Mouse (Mus musculus) testis, postnatal 14 days (tissue): ENCODE results near the gene Il18rap.
"Not testable (repeated sequence)": the region's sequence is repeated elsewhere in the genome, so short reads cannot be mapped to it uniquely, and the experiment has no call there.

Experiments
- DNase-seq: peaks from one replicate; pipeline ENCODE4 v3.0.0; 2021; ENCODE audit warnings: low spot score

The Il18rap gene

DNA sequence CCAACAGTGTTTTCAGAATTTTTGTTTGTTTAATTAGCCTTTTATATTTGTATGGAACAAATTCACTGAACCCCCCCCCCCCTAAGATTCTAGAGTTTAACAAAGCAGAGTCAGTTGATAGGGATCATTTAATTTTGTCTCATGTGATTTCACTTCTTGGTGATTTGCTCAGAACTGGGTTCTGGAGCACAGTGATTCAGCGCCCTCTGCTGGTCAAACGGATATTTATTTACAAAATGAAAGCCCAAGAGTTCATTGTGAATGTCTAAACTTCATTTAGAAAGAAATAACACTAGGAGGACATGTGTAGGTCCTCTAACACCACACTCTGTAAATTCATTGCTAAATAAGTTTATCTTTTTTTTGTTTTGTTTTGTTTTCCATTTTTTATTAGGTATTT lies 29.5 kb downstream of the Il18rap start:
- peak; percentile 11 for DNase-seq

DNA sequence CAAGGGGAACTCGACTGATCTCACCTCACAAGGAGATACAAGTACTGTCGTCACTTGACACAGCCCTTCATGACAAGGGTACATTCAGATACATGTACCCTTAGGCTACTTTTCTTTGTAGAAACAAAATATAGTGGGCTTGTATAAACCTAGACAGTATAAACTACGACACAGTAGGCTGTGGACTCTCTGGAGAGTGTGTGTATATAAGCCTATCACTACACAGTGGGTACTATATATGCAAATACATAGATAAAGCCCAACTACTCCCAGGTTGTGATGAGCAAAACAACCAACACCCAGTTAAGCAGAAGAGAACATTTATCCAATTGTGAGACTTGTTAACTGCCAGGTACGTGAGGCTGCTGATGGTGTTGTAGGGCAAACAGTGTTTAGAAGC lies 31.5 kb downstream of the Il18rap start:
- no peak for DNase-seq

DNA sequence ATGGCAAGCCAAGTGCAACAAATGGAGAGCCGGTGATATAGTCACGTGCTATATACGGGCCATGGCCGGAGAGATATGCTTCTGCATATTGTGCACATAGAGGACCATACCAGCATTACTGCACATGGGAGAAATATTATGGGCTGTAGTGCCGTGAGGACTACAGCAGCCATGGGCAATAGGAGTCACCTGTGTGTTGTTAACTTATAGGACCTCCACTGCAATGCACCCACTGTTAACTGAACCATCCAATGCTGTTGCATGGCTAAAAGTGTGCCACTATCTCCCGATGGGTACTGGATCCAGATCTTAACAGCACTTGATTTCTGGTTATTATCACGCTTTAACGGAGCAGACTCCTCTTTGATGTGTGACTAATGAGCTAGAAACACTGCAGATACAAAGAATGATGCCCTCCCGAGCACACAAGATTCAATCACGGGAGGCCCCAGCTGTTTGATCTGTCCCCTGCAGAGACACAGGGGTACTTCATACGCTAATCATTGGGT lies 32.0 kb downstream of the Il18rap start:
- no peak for DNase-seq

DNA sequence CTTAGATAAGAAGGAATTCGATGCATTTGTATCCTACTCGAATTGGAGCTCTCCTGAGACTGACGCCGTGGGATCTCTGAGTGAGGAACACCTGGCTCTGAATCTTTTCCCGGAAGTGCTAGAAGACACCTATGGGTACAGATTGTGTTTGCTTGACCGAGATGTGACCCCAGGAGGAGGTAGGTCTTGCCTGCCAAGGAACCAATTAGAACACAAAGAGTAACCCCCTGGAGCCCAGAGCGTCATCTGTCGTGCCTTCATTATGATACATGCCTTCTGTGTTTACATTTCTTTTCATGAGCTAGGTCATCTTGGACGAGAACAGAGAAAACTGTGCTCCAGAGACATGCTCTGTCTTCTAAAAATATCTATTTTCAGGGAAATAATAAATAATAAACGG lies 32.6 kb downstream of the Il18rap start:
- DNase-seq, result no peak

DNA sequence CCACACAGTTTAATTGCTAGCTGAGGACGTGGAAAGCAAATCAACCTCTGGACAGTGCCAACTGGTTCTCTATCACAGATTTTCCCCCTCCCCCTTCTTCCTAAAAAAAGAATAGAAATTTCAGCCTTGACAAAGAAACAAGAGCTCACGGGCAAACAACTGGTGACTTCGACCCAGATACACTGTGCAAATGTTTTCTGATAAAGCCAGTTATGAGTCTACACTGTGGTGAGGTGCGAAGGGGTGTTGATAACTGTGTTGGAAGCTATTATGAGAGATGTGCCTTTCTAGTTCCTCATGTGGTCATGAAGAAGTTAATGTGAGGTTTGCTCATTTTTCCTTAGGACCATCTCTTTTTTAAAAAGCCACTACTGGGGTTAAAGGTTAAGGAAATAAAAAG lies 54.2 kb downstream of the Il18rap start:
- DNase-seq, result no peak

DNA sequence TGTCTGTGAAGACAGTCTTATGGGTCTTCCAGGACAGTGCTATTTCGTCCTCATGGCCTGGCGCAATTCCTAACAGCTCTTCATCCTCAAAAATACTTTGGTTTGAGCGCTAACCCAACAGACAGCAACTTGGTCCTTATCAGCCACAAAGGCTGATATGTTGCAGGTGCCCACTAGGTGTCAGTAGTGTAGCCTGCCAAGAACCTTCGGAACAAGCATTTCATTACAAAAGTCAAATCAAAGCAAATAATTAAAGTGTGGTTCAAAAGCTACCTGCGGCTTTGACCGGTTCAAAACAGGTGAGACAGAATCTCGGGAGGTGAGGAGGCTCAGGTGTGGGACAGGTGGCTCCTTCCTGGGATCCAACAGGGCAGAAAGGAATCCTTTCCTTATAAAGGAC lies 64.6 kb downstream of the Il18rap start, which contains the start of gene Slc9a4:
Slc9a4 (plus strand) TSS at position 298 of the 400 bp plus-strand sequence.
- no peak for DNase-seq

DNA sequence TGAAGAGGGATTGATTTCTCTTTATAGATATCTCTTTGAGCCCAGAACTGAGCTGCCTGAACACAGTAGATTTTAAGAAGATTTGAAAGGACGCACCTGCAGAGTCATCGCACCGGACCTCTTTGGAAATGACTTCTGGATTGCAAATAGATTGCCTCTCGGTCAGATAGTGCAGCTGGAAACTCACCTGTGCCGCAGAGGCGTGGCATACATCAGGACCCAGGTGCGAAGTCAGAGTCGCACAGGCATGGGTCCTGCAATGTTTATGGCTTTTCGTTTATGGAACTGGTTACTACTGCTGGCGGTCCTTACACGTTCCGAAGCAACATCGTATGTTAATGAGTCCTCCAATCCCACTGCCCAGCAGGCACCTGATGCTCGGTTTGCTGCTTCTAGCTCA lies 65.1 kb downstream of the Il18rap start:
- no peak for DNase-seq

DNA sequence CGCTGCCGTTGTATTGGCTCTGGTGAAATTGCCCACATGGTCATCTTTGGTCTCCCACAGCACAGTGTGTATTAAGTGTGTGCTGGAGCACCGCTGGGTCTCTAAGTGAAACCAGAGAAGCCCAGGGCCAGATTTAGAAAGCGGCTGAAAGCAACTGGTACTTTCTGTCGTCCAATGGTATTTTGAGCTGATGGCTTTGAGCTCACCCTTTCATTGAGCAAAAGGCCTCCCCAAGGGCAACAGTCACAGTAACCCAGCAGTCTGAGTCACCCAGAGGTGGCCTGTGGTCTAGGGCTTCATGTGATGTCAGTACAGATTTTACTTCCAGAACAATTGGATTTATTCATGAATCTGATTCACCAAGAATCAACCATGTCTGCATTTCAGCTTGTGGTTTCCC lies 71.6 kb downstream of the Il18rap start:
- no peak for DNase-seq

DNA sequence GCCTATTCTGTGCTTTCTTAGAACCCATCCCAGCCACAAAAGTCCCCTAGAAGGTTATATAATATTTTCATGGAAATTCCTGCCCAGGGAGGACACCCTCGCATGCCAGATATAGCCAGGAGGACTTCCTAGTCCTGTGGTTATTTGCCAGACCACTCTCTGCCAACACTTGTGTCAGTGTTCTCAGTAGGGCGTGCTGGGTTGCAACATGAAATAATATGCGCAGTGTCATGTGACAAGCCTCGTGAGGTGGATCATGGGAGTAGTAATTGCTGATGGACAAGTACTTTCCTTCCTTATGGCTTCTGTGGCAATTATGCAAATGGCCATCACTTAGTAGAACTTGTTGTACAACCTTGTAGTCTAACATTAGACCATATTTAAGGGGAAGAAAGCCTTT lies 75.8 kb downstream of the Il18rap start:
- no peak for DNase-seq

DNA sequence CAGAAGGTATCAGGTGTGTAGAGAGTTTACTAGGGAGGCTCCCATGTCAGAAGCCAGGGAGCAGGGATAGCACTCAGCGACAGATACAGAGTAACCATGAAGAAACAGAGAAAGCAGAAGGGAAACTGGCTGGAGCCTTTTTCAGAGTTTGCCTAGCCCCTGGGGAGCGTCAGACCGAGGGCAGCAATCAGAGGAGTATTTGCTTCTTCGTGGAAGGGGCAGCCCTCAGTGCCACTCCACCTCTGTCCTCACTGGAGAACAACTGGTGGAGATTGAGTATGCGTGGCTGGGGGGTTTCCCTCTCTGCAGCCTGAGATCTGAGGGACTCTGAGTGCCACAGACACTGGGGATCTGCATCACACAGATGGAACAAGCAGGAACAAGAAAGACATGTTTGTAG lies 82.7 kb downstream of the Il18rap start:
- DNase-seq, result no peak

DNA sequence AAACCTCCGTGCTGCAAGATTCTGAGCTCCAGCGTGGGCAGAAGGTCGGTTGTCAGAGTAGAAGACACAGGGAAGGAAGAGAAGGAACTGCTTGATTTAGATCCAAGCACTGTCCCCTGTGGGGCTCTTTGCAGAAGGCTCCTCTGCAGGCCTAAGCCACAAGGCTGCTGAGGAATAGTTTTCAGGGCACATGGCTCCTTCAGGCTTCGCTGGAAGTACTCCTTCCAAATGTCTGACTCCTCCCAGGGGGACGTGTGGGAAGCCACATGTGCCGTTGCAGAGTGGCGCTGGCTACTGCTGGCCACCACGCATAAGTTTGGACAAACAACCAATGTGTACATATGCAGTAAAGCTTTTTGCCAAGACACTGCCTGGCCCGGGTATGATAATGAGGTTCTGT lies 84.5 kb downstream of the Il18rap start:
- not testable (repeated sequence) for DNase-seq

DNA sequence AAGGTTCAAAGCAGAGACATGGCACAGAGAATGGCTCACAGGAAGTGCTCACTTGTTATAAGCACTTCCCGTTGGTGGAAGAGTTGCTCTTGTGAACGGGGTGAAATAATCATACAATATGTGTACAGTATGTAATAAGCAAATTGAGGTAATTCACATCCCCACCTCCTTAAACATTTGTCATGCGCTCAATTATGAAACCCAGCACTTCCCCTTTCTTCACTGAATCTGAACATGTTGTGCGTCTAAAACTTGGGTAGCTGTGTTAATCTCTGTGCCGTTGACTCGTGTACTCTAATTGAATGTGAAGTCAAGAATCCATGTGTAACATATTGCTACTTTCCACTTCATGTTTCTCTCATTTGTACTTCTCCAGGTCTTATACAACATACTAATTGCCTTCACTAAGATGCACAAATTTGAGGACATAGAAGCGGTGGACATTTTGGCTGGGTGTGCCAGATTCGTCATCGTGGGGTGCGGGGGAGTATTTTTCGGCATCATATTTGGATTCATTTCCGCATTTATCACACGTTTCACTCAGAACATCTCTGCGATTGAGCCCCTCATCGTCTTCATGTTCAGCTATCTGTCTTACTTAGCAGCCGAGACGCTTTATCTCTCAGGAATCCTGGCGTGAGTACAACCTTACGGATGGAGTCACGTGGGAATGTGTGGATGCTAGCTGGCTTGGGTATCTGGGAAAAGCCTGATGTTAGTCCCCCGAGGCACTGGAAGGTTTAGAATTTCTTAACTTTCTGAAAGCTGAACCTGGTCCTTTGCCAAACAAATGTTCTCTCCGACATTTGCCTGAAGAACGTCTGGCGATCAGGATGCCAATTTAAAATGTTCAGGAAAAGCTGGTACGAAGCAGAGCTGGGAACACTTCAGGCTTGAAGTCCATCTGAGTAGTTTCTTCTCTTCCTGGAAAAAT lies 85.5 kb downstream of the Il18rap start:
- DNase-seq, result peak; percentile 9
